Mouse (Mus musculus) right cerebral cortex, adult 18-20 months (tissue): ENCODE results near the gene Flt1.

Experiments used
- DNase-seq: peaks from one replicate; pipeline ENCODE4 v3.0.0; 2022; ENCODE audit warnings: mixed read lengths

Flt1 gene

GRCm38 (mm10) chr5:147724391-147724790 is 1.4 kb downstream of the Flt1 start:
- DNase-seq: no peak

GRCm38 (mm10) chr5:147723811-147724210 is 2.0 kb downstream of the Flt1 start:
- no peak for DNase-seq

- no peak for DNase-seq
Measured at GRCm38 (mm10) chr5:147721438-147721837, 4.4 kb downstream of the Flt1 start.

- no peak for DNase-seq
Measured at GRCm38 (mm10) chr5:147718335-147718734, 7.5 kb downstream of the Flt1 start.

- no peak for DNase-seq
Measured at GRCm38 (mm10) chr5:147716697-147717217, 9.1 kb downstream of the Flt1 start.

GRCm38 (mm10) chr5:147716276-147716675 is 9.5 kb downstream of the Flt1 start:
- peak; percentile 30 for DNase-seq

GRCm38 (mm10) chr5:147715391-147715790 is 10.4 kb downstream of the Flt1 start:
- no peak for DNase-seq

GRCm38 (mm10) chr5:147708500-147708899 is 17.3 kb downstream of the Flt1 start:
- no peak for DNase-seq

- DNase-seq: peak; percentile 36
Measured at GRCm38 (mm10) chr5:147707479-147707878, 18.3 kb downstream of the Flt1 start.

GRCm38 (mm10) chr5:147704890-147705289 is 20.9 kb downstream of the Flt1 start:
- DNase-seq: no peak

- DNase-seq: no peak
Measured at GRCm38 (mm10) chr5:147702423-147702822, 23.4 kb downstream of the Flt1 start.

- DNase-seq: no peak
Measured at GRCm38 (mm10) chr5:147701024-147701423, 24.8 kb downstream of the Flt1 start.

GRCm38 (mm10) chr5:147698044-147698443 is 27.8 kb downstream of the Flt1 start:
- no peak for DNase-seq

GRCm38 (mm10) chr5:147697165-147697564 is 28.6 kb downstream of the Flt1 start:
- DNase-seq: no peak

GRCm38 (mm10) chr5:147692622-147693021 is 33.2 kb downstream of the Flt1 start:
- no peak for DNase-seq

- no peak for DNase-seq
Measured at GRCm38 (mm10) chr5:147683707-147684323, 42.0 kb downstream of the Flt1 start.

- DNase-seq: no peak
Measured at GRCm38 (mm10) chr5:147681224-147681623, 44.6 kb downstream of the Flt1 start.

- no peak for DNase-seq
Measured at GRCm38 (mm10) chr5:147680711-147681110, 45.1 kb downstream of the Flt1 start.

- DNase-seq: no peak
Measured at GRCm38 (mm10) chr5:147679316-147679715, 46.5 kb downstream of the Flt1 start.

- DNase-seq: no peak
Measured at GRCm38 (mm10) chr5:147675791-147676190, 50.0 kb downstream of the Flt1 start.

GRCm38 (mm10) chr5:147671765-147672424 is 53.9 kb downstream of the Flt1 start:
- peak; percentile 40 for DNase-seq

- no peak for DNase-seq
Measured at GRCm38 (mm10) chr5:147668637-147669344, 57.0 kb downstream of the Flt1 start.

GRCm38 (mm10) chr5:147665946-147666345 is 59.9 kb downstream of the Flt1 start:
- no peak for DNase-seq

- no peak for DNase-seq
Measured at GRCm38 (mm10) chr5:147665381-147665780, 60.4 kb downstream of the Flt1 start.
